ENCODE assay signal across 22 mouse cellular contexts in genomic region chr16:30936012-30936461, GRCm38 (mm10).
A peak's percentile ranks its signal among the peaks of the same experiment; 100 is the strongest.
DNase-seq lines count a peak whose midpoint lies in the region; ATAC-seq and TF ChIP-seq lines count a peak whose summit lies in the region.
"Had no signal": no experiment of that assay in that cellular context is flagged by ENCODE, and none has a peak within 500 bp of the region (broad histone marks: within the 10 kb centered on the region; RNA-seq: fewer than 3 reads in every experiment).

No protein-coding gene starts in this region.

- H3K4me1 ChIP-seq in heart, embryonic 10.5 days, result peaks cover 31% of the 10 kb centered on the region
- H3K4me1 ChIP-seq in heart, adult 2 months (ENCODE audit: control insufficient read depth, insufficient read depth, low read length), result peaks cover 10% of the 10 kb centered on the region
- H3K4me1 ChIP-seq in liver, postnatal 0 days (ENCODE audit: insufficient read depth), result no peaks in the 10 kb centered on the region; the same call in 1 of the 2 replicates
- H3K4me1 ChIP-seq in liver, embryonic 11.5 days (replicated peaks; ENCODE audit: control insufficient read depth, insufficient read depth, low read length), result 0 out of 2 replicates have a peak, but pooled peaks cover 4% of the 10 kb centered on the region
- H3K4me1 ChIP-seq in E14TG2a.4 (replicated peaks; ENCODE audit: low read depth, low read length), result peaks cover 80% of the 10 kb centered on the region

- no peaks in the 10 kb centered on the region for H3K9me3 ChIP-seq in heart, embryonic 10.5 days
- H3K9me3 ChIP-seq in liver, postnatal 0 days (ENCODE audit: low read length), result no peaks in the 10 kb centered on the region
- H3K9me3 ChIP-seq in liver, embryonic 11.5 days (ENCODE audit: control insufficient read depth, low read length), result no peaks in the 10 kb centered on the region
- no peaks in the 10 kb centered on the region for H3K9me3 ChIP-seq in E14TG2a.4 (ENCODE audit: low read length)
- H3K9me3 ChIP-seq: embryonic facial prominence, embryonic 10.5 days; forebrain, embryonic 13.5 days had no signal

- DNase-seq in heart, embryonic 10.5 days (ENCODE audit: low spot score), result no peak
- DNase-seq in heart, adult 2 months, result no peak
- peak; percentile 9 for DNase-seq in liver, postnatal 0 days
- DNase-seq in liver, embryonic 11.5 days (ENCODE audit: low spot score), result no peak
- DNase-seq in R1 (ENCODE audit: low read depth, low spot score), result peak; percentile 94
- DNase-seq in ovary, postnatal 14 days (ENCODE audit: low spot score), result no peak
- DNase-seq in left cerebral cortex, postnatal 4 days, result no peak
- DNase-seq: adrenal gland, adult 8-10 months; adrenal gland, postnatal 36 days; cerebellum, adult 11-12 months; cerebellum, adult 9-10 months; cerebellum, postnatal 25 days; forebrain, postnatal 0 days; gastrocnemius, postnatal 14 days; kidney, adult 2 months had no signal

- H3K27ac ChIP-seq in heart, embryonic 10.5 days, result 0 out of 2 replicates have a peak overlapping the region, but pooled peaks have one; percentile 17
- no peak overlapping the region for H3K27ac ChIP-seq in heart, adult 2 months
- no peak overlapping the region for H3K27ac ChIP-seq in liver, postnatal 0 days (ENCODE audit: low read depth)
- no peak overlapping the region for H3K27ac ChIP-seq in liver, embryonic 11.5 days (ENCODE audit: low read depth, low read length)
- H3K27ac ChIP-seq: forebrain, embryonic 13.5 days; hindbrain, embryonic 14.5 days had no signal

- no peak for TF ChIP-seq EP300 in heart, adult 2 months (IDR thresholded peaks at IDR 0.05; ENCODE audit: insufficient read depth, low read depth, low read length)
- TF ChIP-seq EP300 in liver, postnatal 0 days (IDR thresholded peaks at IDR 0.05; ENCODE audit: low read depth), result no peak

- no peak overlapping the region for H3K4me3 ChIP-seq in heart, embryonic 10.5 days
- H3K4me3 ChIP-seq in heart, adult 2 months, result no peak overlapping the region
- H3K4me3 ChIP-seq in liver, postnatal 0 days (ENCODE audit: low read depth, low read length), result no peak overlapping the region
- H3K4me3 ChIP-seq in liver, embryonic 11.5 days (ENCODE audit: low read depth, low read length), result no peak overlapping the region
- H3K4me3 ChIP-seq in E14TG2a.4 (replicated peaks; ENCODE audit: low read length), result peak overlapping the region; percentile 52
- H3K4me3 ChIP-seq: embryonic facial prominence, embryonic 10.5 days; forebrain, embryonic 13.5 days had no signal

- no peaks in the 10 kb centered on the region for H3K27me3 ChIP-seq in heart, embryonic 10.5 days (ENCODE audit: insufficient read depth, poor library complexity, severe bottlenecking)
- H3K27me3 ChIP-seq in heart, adult 2 months (ENCODE audit: control insufficient read depth, insufficient read depth, low read length), result no peaks in the 10 kb centered on the region
- H3K27me3 ChIP-seq in liver, postnatal 0 days (ENCODE audit: insufficient read depth, low read length), result no peaks in the 10 kb centered on the region
- no peaks in the 10 kb centered on the region for H3K27me3 ChIP-seq in liver, embryonic 11.5 days (replicated peaks; ENCODE audit: control insufficient read depth, insufficient read depth, low read length)
- no peaks in the 10 kb centered on the region for H3K27me3 ChIP-seq in E14TG2a.4 (ENCODE audit: insufficient read depth, low read length)
- H3K27me3 ChIP-seq: forebrain, embryonic 13.5 days; Patski had no signal

- no peak overlapping the region for H3K4me2 ChIP-seq in liver, postnatal 0 days (ENCODE audit: low read depth, low read length)
- no peak overlapping the region for H3K4me2 ChIP-seq in liver, embryonic 11.5 days
- H3K4me2 ChIP-seq: forebrain, embryonic 13.5 days; heart, embryonic 11.5 days; hindbrain, embryonic 14.5 days had no signal

- TF ChIP-seq CTCF in heart, adult 2 months (IDR thresholded peaks at IDR 0.05), result no peak
- TF ChIP-seq CTCF in liver, postnatal 0 days (IDR thresholded peaks at IDR 0.05; ENCODE audit: low read depth), result no peak
- TF ChIP-seq CTCF in E14TG2a.4 (conservative IDR thresholded peaks at IDR 0.05; ENCODE audit: low read length), result no peak

- H3K9ac ChIP-seq in heart, adult 2 months (ENCODE audit: low read depth, low read length), result no peak overlapping the region
- no peak overlapping the region for H3K9ac ChIP-seq in liver, postnatal 0 days (replicated peaks)
- H3K9ac ChIP-seq in liver, embryonic 11.5 days (ENCODE audit: low read depth, low read length), result no peak overlapping the region
- H3K9ac ChIP-seq: forebrain, embryonic 13.5 days; forebrain, postnatal 0 days; hindbrain, embryonic 14.5 days had no signal

- intact Hi-C loops in heart, adult 2 months (cut with DNase I), result no loop called here
- intact Hi-C loops in left cerebral cortex, postnatal 4 days (cut with DNase I), result no loop called here

- no peak for TF ChIP-seq POLR2A in heart, adult 2 months (IDR thresholded peaks at IDR 0.05; ENCODE audit: insufficient read depth, low read depth, low read length)

- ATAC-seq in liver, postnatal 0 days, result no peak
- no peak for ATAC-seq in liver, embryonic 11.5 days (replicated peaks; ENCODE audit: low FRiP score)
- ATAC-seq: forebrain, embryonic 13.5 days; forebrain, postnatal 0 days; intestine, embryonic 16.5 days; Patski had no signal

- H3K36me3 ChIP-seq in heart, embryonic 10.5 days, result no peaks in the 10 kb centered on the region
- H3K36me3 ChIP-seq in heart, adult 2 months (ENCODE audit: control insufficient read depth, insufficient read depth, low read length), result no peaks in the 10 kb centered on the region
- no peaks in the 10 kb centered on the region for H3K36me3 ChIP-seq in liver, postnatal 0 days (replicated peaks; ENCODE audit: insufficient read depth, low read length)
- no peaks in the 10 kb centered on the region for H3K36me3 ChIP-seq in liver, embryonic 11.5 days (ENCODE audit: control insufficient read depth, insufficient read depth, low read length)
- H3K36me3 ChIP-seq in E14TG2a.4 (ENCODE audit: insufficient read depth, low read length), result no peaks in the 10 kb centered on the region
- H3K36me3 ChIP-seq: embryonic facial prominence, embryonic 10.5 days had no signal

- H3K79me2 ChIP-seq in heart, adult 2 months (replicated peaks; ENCODE audit: control insufficient read depth, insufficient read depth, low read length), result no peaks in the 10 kb centered on the region

- 68% methylated on average over 7 of the region's 7 CpGs for WGBS in heart, embryonic 10.5 days
- 88% methylated on average over 7 of the region's 7 CpGs for WGBS in heart, adult 2 months
- 76% methylated on average over 7 of the region's 7 CpGs for WGBS in liver, postnatal 0 days (ENCODE audit: insufficient replicate concordance)
- 75% methylated on average over 7 of the region's 7 CpGs for WGBS in liver, embryonic 11.5 days

Comparison
In these comparisons a context has a peak if more than half of its experiments do, and no peak if none do; other contexts are left out.
1. DNase-seq: peak in liver, postnatal 0 days (single experiment) and R1 (single experiment); none in heart, embryonic 10.5 days (single experiment), heart, adult 2 months (0 of 2), liver, embryonic 11.5 days (single experiment), ovary, postnatal 14 days (single experiment) and left cerebral cortex, postnatal 4 days (single experiment).